Mouse (Mus musculus) 3134 (cell line): ENCODE measurements at regions not wholly inside any gene's neighbourhood (a gene's known extent, or its start where the extent isn't known, plus 50 kb on each side); places are given as distances from the start of the nearest gene placed in this dataset.
A peak's percentile ranks its signal among the peaks of the same experiment; 100 is the strongest.

Source experiments
- DNase-seq: peaks from one replicate; pipeline ENCODE4 v3.0.0-alpha.2; 2011; ENCODE audit warnings: low spot score; ENCODE audit not compliant: insufficient read length; ENCODE audit errors: extremely low read depth

GRCm38 (mm10) chr4:83985451-83985850 lies 460.1 kb downstream of the Ccdc171 start:
- no peak for DNase-seq

GRCm38 (mm10) chr4:83986951-83987822 lies 461.8 kb downstream of the Ccdc171 start:
- no peak for DNase-seq

- DNase-seq, result no peak
Measured at GRCm38 (mm10) chr4:83987846-83988245, 462.5 kb downstream of the Ccdc171 start.

- DNase-seq, result no peak
Measured at GRCm38 (mm10) chr4:83988314-83988713, 463.0 kb downstream of the Ccdc171 start.

- DNase-seq, result peak; percentile 44
Measured at GRCm38 (mm10) chr4:83990126-83990989, 465.0 kb downstream of the Ccdc171 start.

- no peak for DNase-seq
Measured at GRCm38 (mm10) chr4:83991195-83991594, 465.9 kb downstream of the Ccdc171 start.

GRCm38 (mm10) chr4:83997079-83997478 lies 471.7 kb downstream of the Ccdc171 start:
- DNase-seq, result no peak

GRCm38 (mm10) chr4:84001645-84002044 lies 476.3 kb downstream of the Ccdc171 start:
- no peak for DNase-seq

- no peak for DNase-seq
Measured at GRCm38 (mm10) chr4:84004055-84004778, 478.9 kb downstream of the Ccdc171 start.

- no peak for DNase-seq
Measured at GRCm38 (mm10) chr4:84004786-84005382, 479.5 kb downstream of the Ccdc171 start.

- no peak for DNase-seq
Measured at GRCm38 (mm10) chr4:84011941-84012340, 486.6 kb downstream of the Ccdc171 start.

GRCm38 (mm10) chr4:84015139-84015538 lies 489.8 kb downstream of the Ccdc171 start:
- no peak for DNase-seq

GRCm38 (mm10) chr4:84015552-84016169 lies 490.3 kb downstream of the Ccdc171 start:
- DNase-seq, result no peak

- DNase-seq, result peak; percentile 30
Measured at GRCm38 (mm10) chr4:84018135-84018534, 492.8 kb downstream of the Ccdc171 start.

- peak; percentile 82 for DNase-seq
Measured at GRCm38 (mm10) chr4:84018774-84019173, 493.4 kb downstream of the Ccdc171 start.

GRCm38 (mm10) chr4:84019500-84020255 lies 494.3 kb downstream of the Ccdc171 start:
- DNase-seq, result peak; percentile 72

- peak; percentile 14 for DNase-seq
Measured at GRCm38 (mm10) chr4:84020692-84021091, 495.3 kb downstream of the Ccdc171 start.

GRCm38 (mm10) chr4:84022323-84022722 lies 497.0 kb downstream of the Ccdc171 start:
- DNase-seq, result no peak

- no peak for DNase-seq
Measured at GRCm38 (mm10) chr4:84026144-84026543, 500.8 kb downstream of the Ccdc171 start.
